Mouse (Mus musculus): ENCODE results near the gene Clcf1. TPM values are rescaled to one million over a fixed set of nuclear protein-coding genes. Genes with fewer than 3 reads are reported as not detected.

Gene Clcf1
- 1 to 10 TPM; 1.2 to 2.3 TPM for total RNA-seq (2021)
- long read RNA-seq, experiment 1: 0 reads
- long read RNA-seq, experiment 2: 0 reads

DNA sequence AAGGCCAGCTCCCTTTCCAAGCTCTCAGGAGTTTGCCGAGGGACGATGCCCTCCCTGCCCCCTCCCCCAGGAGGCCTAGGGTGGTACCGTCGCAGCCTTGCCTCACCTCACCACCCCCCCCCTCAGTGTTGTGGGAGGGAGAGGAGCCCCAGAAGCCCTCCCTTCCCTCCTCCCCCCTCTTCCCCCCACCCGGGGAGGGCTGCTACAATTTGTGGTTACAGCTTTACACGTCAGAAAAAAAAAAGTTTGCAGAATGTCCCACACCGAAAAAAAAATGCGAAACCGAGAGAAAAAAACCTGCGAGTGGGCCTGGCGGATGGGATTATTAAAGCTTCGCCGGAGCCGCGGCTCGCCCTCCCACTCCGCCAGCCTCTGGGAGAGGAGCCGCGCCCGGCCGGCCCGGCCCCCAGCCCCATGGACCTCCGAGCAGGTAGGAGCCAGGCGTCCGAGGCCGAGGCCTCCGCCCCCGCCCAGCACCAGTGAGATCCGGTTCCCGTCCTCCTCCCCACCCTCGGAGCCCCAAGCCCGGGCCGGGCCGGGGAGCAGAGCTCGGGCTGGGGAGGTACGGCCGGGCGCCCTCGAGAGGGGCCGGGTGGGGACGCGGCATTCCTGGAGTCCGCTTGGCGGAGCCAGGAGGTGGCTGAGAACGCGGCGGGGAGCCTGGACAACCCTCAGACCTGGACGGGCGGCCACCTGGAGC lies at the start of gene Clcf1, which contains the start of gene AC109138.7:
Gene Clcf1, plus strand, starts transcription at position 168 of the 700 bp plus-strand sequence.
Gene AC109138.7, plus strand, starts transcription at position 287 of the 700 bp plus-strand sequence.
- peak; percentile 60 to 70 for DNase-seq

DNA sequence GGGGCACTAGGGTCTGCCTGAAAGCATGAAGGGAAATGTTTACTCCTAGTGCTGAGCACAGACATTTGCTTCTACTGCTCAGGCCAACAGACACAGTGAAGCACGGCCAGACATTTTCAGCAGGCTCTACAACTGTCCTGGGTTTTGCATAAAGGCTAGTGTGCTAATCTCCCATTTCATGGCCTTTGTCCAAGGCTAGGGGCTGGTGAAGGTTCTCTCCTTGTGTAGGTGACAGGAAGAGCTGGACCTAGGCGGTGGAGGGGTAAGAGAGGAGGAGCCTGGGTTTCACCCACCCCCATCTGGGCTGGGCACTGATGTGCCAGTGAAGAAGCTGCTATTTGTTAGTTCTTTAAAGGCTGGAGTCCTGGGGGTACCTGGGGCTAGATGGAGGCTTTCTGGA lies 49.3 kb upstream of the Clcf1 start:
- no peak for DNase-seq

DNA sequence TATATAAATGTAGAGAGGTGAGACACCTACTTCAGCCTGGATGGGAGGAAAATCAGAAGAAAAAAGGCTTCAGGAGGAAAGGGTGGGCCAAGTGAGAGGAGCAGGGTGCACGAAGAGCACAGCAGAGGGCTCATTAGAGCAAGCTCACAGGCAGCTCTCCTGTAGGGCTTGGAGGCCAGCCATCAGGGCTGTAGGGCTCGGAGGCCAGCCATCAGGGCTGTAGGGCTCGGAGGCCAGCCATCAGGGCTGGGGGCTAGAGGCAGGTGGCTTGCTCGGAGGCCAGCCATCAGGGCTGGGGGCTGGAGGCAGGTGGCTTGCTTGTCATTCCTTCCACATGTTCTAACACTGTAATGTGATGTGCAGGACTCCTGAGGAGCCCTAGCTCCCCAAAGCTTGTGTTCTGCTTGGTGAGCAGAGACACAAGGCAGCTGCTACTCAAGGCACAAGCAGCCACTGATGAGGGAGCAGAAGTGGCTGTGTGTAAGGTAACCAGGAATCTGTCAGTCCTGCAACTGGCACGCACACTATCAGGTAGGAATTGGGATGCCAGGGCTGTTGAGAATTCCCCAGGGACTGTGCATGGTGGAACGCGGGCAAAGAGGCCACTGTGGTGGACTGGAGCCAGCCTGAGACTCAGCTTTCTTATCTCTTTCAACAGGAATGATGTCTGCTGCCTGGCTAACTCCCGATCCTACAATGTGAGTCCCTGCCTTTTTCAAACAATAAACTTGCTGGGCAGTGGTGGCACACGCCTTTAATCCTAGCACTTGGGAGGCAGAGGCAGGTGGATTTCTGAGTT lies 47.2 kb upstream of the Clcf1 start:
- DNase-seq: peak in 1 of 2 experiments; percentile 45

DNA sequence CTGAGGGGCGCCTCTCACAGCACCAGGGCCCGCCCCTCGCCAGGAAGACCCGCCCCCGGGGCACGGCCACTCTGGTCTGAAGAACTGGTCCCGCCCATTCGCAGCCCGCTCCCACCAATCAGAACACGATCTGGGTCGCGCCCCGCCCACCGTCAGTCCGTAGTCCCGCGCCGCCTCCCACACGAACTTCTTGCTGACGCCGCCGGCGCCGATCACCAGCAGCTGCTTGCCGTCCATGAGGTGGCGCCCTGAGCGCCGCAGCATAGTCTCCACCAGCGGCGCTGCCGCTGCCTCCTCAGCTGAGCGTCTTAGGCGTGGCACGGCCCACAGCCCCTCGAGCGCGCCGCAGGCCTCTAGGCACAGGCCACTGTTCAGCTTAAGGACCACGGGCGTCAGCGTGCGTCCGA lies 44.7 kb upstream of the Clcf1 start:
- peak; percentile 99 to 100 for DNase-seq

DNA sequence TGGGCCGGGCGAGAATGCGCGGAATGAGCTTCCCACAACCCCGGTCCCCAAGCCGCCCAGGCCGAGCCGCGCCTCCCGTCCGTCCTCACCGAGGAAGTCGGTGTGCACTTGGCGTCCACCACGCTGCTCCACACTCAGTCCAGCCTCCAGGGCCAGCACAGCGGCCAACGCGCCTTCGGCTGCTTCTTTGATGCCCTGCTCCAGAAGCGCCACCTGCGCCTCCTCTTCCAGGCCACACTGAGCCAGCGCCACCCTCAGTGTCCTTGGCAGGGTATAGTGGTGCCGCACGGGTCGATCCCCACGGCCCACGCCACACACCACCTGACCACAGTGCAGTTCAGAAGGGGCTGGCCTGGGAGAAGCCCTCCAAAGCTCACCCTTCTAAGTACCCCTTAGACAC lies 44.2 kb upstream of the Clcf1 start:
- no peak for DNase-seq

DNA sequence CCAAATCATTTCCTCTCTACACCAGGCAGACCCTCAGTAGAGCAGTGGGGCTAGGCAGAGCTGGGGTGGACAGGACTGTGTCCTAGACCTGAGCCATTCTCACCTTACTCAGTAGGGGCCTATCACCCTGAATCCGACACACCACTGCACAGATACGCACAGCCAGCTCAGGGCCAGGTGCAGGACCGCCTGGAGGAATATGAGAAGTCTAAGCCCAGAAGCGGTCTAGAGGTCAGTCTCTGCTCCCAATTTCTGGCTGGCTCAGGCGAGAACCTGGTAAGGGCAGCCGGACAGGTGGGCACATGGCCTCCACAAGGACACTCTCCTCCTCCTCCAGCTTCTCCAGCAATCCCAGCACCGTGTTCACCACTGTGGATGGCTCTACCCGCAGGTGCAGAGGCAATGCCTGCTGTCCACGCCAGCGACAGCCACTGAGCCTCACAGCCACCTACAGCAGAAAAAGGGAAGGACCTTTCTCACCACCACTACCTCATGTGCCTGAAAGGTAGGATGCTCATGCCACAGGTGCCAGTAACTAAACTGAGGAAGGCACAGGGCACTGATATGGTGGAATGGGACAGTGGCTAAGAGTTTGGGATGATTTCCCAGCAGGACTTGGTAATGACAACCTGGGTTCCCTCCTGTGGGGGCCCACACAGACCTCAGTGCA lies 43.2 kb upstream of the Clcf1 start:
- DNase-seq: no peak

DNA sequence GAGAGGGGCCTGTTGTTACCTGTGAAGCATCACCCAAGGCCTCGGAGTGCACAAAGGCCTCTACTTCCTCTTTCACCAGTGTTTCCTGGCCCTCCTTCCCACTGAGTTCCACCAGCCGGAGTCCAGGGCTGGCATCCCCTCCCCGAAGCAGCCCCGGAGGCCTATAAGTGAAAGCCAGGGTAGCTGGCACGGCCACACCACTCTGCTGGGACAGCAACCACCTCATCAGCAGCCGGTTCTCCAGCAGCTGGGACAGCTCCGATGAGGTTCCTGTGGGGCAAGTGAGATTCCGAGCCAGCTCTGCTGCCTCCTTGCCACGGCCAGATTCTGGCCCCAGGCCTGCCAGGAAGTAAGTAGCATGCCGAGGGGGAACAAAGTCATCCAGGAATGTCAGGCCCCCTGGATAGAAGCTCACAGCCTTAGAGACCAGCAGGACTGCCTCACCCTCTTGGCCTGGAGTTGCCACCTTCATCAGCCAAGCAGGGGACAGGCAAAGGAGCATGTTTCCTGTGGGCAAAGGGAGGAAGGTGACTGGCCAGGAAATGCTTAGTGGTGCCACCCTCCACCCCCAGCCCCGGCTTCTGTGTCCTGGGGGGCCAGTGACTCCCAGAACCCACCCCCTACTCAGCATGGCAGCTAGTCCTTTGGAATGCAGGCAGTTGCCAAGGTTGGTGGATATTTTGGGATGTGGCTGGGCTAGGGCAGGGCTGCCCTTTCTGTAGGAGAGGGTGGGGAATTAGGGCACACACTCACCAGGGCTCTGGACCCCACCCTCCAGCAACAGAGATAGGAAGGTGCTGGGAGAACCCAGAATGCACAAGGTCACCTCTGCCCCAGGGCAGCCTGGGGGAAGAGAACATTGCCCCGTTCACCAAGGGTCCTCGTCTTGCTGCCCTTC lies 42.4 kb upstream of the Clcf1 start:
- peak; percentile 64 to 76 for DNase-seq

DNA sequence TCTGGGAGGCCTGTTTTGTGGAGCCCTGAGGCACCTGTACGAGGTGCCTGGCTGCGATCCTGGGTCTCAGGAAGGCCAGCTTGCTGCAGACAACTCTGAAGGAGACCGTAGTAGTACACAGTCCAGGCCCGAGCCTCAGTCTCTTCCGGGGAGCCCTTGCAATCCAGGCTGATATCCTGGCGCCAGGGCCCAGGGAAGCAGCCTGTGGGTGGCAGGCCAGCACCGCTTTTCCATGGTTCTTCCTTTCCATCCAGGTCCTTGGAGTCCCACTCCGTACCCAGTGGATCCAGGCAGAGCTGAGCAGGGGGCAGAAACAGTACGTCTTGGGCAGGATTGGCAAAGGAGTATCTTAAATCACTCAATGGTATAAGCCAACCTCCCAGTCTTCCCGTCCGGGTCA lies 41.1 kb upstream of the Clcf1 start:
- DNase-seq: no peak

DNA sequence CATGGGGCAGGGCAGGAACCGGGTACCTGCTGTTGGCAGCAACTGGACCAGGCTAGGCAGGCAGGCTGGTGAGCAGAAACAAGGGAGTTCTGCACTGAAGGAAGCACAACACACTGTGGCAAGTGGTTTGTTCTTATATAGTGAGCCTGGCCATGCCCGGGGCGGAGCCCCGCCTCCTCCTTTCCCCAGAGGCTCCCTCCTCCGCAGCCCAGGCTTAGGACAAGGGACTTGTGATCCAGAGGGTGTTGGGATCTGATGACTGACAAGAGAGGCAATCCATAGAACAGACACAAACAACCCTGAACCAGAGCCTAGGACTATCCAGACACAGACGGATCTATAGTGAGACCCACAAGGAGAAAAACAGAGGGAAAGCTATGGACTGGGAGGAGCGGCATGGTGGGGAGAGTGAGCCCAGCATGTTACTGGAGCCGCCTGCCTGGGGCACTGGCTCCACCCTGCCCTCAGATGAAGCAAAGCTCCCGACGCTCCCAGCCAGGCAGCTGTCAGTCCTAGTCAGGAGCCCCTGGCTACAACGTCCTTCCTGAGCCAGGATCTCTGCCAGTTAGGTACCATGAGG lies 38.6 kb upstream of the Clcf1 start, which contains the start of gene Carns1:
Gene Carns1, minus strand, starts transcription at position 112 of the 580 bp plus-strand sequence.
- peak; percentile 56 to 70 for DNase-seq

DNA sequence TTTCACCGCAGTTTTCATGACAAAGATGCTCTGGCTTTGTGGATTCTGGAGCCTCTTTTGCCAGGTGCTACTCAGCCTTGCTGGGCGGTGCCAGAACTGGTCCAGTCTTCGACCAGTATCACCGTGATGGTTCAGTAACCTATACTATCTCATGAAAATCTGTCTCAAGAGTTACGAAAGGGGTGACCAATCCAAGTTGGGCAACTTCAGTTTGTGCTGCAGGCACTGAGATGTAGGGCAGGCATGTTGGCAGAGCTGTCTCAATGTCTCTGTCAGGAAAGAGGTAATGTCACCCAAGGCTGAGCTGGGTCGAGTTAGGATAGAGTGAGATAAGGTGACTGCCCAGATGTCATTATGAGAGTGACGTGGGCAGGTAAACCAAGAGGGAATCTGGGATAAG lies 33.6 kb upstream of the Clcf1 start:
- DNase-seq: no peak

DNA sequence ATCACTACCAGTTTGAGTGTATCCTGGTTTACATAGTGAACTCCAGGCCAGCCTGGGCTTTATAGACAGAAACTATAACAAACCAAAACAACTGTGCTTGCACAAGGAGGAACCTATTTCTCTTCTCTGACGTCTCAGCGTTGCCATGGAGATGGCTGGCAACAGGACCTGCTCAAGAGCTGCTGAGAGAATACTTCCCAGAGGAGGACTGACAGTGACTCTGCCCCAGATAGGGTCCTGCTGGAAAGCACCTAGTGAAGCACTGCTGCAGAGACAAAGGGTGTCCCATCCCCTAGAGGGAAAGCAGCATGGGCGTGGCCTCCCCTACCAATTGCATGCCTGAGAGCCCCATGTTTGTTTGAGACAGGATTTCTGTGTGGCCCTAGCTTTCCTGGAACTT lies 32.1 kb upstream of the Clcf1 start:
- DNase-seq: peak; percentile 63 to 81

DNA sequence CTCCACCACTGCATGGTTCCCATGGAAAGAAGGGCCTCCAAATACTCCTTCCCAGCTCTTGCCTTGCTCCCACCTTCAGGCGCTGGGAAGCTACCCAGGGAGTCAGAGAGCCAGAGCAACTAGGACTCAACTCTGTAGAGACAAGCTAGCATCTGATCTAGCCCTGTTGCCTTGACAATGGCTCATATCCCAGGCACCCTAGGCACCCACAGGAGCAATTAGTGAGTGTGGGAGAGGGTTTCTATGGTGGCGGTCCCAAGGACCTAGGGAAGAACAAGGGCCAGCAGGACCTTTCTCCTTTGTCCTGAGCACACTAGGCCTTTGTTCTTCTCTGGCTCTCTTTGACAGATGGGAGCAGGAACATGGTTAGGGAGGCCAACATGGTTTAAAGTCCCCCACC lies 30.3 kb upstream of the Clcf1 start:
- DNase-seq: no peak

DNA sequence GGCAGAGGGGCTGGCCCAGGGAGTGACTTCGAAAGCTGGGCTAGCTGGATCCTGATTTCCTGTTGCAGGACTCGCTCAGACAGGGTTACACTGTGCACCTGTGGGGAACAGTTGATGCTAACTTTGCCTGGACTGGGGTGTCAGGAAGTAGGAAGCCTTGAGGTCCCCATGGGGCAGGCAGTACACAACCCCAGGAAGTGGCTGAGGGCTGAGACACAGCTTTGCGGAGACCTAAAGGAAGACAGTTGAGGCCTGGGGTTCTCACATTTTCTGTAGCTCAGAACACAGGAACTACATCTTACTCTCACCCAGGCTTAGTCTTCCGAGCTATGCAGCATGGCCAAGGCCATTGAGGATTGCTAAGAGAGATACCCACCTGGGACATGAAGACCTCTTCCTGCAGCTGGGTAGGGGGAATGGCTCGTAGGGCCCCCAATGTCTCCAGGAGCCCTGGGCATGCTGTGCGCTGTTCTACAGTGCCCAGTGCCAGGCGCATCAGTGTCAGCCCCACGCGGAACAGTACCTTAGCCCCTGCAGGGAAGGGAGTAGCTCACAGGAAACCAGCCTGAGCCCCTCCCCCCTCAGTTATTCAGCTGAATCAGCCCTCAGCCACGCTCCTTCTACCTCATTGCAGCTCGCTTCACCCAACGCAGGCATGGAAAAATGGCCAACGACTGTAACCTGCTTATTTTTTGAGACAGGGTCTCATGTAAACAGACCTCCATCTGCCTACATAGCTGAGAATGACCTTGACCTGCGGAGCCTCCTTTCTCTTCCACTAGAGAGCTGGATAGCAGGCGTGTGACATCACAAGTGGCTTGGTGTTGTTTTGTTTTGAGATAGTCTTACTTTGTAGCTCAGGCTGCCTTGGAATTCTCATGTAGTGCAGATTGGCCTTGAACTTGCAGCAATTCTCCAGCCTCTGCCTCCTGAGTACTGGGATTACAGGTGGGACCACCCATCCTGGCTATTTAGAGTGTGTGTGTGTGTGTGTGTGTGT lies 28.8 kb upstream of the Clcf1 start:
- no peak for DNase-seq

DNA sequence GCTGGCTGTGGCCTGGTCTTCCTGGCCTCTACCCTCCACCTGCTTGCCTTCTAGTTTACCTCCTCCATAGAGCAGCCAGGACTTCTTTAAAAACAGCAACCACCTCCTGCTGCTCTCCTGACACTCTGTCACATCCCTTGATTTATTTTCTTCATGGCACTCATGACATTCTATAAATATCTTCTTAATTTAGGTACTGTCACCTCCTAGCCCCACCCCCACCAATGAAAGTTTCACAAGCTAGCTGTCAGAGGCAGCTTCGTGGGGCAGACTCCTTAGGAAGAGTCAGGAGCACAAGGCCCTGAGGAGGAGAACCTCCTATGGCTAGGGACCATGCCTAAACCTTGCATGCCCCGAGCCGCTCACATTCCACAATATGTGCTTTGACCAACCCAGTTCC lies 26.7 kb upstream of the Clcf1 start:
- no peak for DNase-seq

DNA sequence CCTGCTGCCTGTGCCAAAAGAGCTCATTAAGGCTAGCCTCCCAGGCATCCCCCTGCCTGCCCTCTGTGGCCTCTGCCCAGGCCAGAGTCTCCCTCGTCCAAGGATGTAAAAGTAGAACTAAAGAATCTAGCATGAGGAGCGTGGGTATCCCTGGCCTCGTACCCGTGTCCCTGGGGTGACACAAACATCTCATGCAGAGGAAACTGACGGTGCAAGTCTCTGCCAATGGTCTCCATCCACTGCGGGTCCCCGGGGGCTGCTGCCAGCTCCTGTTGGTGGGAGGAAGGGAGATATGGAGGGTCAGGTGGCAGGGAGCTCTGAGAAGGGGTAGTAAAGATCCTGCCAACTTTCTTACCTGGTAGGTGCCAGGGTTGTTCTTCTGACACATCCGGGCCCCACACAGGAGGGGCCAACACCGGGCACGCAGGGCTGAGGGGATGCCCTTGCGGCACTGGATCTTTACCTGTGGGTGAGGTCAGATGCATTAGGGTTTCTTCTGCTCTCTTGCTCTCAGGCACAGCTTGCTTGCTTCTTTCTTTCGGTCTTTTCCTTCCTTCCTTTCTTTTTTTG lies 24.9 kb upstream of the Clcf1 start:
- no peak for DNase-seq

DNA sequence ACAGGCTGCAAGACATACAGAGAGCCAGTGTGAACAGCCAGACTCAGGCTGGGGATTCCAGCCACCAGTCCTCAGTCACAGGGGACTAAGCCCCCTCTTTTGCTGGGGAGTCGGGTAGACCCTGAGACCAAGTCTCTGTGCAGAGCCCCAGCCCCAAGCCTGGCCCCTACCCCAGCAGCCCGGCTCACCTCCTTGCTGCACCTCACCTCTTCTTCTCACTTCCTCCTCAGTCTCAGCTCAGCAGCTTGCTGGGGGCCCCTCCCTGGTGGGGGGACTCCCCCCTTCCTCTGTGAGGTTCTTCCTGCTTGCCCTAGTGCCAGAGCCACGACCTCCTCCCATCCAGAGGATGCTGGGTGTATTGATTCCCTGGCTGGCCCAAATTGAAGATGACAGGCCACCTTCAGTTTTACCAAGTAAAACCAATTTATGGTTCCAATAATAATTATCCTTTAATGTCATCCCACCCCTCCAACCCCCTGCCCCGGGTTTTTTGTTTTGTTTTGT lies 23.2 kb upstream of the Clcf1 start, which contains the start of gene Tbc1d10c:
Gene Tbc1d10c, minus strand, starts transcription at position 454 of the 504 bp plus-strand sequence.
- peak in 1 of 2 experiments; percentile 69 for DNase-seq

DNA sequence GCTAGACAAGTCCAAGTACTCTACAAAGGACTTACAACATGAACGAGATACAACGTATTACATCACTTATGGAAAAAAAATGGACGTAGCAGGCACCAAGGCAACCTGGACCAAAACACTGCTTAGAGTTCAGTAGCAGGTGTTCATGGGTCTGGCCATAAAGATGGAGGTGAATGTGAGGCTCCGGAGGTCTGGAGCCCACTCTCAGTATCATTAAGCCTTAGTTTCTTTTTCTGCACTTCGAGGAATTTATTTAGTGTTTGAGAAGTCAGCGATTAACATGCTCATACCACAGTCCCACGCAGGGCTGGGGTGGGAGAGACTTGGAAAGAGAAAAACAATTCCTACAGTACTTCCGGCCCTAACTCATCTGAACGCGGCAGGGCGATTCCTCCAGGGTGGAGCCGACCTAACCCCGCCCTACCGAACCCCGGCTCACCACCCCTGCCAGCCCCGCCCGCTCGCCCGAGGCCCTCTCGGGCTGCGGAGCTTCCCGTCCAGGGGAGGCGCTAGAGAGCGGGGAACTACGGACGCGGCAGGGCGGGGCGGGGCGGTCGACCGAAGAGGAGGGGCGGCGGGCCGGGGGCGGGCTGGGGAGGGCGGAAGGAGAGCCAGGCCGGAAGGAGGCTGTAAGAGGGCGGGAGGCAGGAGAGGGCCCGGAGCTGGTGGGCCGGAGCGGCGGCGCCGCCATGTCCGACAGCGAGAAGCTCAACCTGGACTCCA lies 22.3 kb upstream of the Clcf1 start, which contains the start of gene Ppp1ca:
Gene Ppp1ca, plus strand, starts transcription at position 538 of the 723 bp plus-strand sequence.
- peak; percentile 96 for DNase-seq

DNA sequence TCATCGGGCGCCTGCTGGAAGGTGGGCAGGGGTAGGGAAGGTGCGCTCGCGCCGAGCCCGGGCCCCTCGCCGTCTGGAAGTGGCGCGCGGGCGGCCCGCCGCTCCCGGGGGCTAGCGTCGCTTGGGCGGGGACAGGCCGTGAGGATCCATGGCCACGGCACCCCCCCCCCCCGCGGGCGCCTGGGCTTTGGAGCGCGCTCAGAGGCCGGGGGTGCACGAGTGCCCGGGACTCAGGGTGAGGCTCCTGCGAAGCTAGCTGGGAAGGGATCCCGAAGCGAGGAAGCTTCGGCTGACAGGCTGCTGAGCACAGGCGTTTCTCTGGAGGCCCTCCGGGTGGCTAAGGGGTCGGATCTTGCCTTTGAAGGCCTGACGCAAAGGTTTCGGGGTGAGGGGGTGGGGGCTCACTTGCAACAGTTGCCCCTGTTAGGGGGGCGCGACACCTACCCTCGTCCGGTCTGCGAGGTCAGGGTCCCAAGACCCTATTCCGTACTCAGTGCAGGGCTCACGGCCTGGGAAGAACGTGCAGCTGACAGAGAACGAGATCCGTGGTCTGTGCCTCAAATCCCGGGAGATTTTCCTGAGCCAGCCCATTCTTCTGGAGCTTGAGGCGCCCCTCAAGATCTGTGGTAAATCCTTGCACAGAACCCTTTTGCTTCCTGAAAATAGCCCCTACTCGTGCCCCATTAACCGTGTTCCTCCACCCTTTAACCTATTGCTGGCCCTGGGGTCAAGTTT lies 21.6 kb upstream of the Clcf1 start:
- no peak for DNase-seq
